Mouse (Mus musculus): ENCODE results near the gene Trip10.
"Not testable (repeated sequence)": the region's sequence is repeated elsewhere in the genome, so short reads cannot be mapped to it uniquely, and the experiment has no call there.

The Trip10 gene

DNA sequence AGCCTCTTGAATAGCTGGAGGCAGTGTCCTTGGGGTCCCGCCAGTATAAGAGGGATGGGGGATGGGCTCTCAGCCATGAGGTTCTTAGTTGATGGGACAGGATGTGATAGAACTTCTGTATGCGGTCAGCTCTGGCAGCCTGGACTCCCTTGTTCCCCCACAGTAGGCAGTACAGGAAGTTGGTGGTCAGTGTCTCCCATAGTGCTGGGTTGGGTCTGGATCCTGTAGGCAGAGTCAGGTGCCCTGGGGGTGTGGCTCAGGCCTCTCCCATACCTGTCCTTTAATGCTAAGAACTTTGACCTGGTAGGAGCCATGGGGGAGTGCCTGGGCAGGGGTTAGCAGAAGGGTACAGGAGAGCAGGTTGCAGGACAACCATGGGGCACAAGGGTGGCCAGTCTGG lies 14.9 kb downstream of the Trip10 start:
- no peak for DNase-seq (ENCODE audit: low spot score in 2 of 2)

DNA sequence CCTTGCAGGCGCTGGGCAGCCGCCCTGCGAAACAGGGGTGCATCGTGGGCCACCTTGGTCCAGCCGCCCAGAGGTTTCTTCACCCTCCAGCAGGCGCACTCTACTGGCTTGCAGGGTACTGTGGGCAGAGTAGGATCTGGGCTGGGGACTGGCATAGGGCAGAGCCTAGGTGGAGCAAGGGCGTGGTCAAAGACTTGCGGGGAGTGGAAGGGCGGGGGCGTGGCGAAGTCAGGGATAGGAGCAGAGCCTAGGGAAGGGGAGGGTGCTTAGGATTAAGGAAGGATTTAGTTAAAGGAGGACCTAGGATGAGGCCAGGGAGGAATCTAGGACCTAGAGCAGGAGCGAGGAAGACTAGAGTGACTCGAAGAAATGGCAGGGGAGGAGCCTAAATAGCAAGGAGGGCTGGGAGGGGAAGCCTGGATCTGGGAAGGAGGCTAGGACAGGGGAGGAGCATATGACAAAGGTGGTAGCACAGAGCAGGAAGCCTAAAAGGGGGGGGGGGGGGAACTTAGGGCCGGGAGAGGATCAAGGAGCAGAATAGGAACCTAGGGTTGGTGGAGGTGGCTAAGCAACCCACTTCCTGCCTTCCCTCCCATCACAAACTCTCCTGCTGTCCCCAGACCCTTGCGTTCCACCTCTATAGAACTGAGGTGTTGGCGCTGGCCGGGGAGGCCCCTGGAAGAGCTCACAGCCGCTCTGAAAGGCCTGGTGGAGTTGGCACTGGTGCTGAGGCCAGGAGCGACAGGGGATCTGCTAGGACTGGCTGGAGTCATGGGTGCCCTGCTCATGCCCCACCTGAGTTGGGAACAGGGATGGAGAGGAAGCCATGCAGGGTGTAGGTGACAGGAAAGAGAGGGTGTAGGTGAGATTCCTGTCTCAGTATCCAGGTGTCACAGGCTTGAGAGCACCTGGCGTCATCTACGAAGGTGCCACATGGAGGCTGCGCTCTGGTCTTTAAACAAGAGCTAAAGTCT lies 16.0 kb downstream of the Trip10 start:
- DNase-seq (ENCODE audit: low spot score in 2 of 2) = peak in 1 of 2 experiments; percentile 42

DNA sequence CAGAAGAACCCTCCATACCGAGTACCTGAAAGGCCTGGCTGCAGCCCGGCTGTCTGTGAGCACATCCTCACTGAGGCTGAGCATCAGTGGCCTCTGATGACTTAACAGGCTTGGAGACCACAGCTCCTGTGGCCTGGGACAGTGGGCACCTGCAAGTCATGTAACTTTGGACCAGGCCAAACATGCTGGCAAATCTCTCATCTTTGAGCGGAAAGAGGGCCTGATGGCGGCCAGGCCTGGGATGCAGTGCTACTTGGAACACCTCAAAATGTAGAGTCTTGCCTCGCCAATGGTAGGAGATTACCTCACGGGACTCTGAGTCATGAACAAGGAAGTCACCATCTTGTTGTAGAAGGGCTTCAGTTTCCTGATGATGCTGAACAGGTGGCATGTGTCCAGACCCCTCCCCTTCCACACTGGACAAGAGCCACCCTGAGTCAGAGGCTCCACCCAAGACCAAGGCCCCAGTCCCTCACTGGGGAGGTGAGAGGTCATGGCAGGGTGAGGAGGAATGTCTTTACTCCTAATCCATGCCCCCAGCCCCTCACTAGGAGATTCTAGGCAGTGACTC lies 18.4 kb downstream of the Trip10 start:
- no peak for DNase-seq (ENCODE audit: low spot score in 2 of 2)

DNA sequence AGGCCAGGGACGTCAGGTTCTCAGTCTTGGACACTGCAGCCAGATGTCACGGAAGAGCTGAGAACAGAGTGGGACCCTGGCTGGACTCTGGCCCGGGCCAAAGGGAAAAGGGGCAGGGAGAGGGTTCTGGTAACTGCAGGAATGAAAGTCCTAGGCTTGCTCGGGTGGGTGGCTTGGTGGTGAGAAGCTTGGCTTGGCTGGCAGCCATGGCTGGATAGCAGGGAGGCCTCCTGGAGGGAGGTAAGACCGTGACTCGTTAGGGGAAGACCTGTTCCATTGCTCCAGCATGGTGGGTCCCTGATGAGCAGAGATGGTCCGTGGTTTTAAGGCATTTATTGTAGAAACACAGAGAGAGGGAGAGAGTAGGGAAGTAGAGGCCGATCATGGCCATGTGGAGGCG lies 22.0 kb downstream of the Trip10 start:
- DNase-seq (ENCODE audit: low spot score in 2 of 2) = no peak

DNA sequence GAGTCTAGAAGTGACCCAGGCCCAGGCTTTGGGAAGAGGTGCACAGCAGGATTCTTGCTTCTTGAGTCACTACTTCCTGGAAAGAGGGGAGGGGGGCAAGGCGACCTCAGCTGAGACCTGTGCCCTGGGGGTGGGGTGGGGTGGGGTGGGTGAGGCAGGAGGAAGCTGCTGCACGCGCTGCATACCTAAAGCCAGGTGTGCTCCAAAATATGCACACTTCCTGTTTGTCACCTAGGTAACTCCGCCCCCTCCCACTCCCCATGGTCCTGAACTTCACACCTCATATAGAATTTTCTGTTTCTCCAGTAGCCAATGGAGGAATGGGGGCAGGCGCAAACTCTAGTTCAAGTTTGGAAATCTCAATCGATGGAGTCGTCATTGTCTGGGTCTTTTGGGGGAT lies 24.6 kb downstream of the Trip10 start:
- DNase-seq (ENCODE audit: low spot score in 2 of 2) = no peak

DNA sequence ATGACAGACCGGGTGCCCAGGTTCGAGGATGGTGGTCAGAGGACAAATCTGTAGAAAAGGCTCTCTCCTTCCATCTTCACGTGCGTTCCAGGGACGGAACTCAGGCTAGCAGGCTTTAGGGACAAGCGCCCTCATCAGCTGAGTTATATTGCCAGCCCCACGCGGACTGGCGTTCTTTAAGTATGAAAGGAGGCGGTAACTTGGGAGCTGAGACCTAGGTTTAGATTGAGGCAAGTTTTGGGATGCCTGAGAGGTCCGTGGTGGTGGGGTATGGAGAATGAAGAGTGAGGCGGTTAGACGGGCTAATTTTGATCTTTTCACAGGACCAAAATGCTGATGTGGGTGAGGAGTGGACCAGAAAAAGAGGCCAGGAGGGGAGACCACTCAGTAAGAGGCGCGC lies 25.4 kb downstream of the Trip10 start:
- DNase-seq (ENCODE audit: low spot score in 2 of 2) = no peak

DNA sequence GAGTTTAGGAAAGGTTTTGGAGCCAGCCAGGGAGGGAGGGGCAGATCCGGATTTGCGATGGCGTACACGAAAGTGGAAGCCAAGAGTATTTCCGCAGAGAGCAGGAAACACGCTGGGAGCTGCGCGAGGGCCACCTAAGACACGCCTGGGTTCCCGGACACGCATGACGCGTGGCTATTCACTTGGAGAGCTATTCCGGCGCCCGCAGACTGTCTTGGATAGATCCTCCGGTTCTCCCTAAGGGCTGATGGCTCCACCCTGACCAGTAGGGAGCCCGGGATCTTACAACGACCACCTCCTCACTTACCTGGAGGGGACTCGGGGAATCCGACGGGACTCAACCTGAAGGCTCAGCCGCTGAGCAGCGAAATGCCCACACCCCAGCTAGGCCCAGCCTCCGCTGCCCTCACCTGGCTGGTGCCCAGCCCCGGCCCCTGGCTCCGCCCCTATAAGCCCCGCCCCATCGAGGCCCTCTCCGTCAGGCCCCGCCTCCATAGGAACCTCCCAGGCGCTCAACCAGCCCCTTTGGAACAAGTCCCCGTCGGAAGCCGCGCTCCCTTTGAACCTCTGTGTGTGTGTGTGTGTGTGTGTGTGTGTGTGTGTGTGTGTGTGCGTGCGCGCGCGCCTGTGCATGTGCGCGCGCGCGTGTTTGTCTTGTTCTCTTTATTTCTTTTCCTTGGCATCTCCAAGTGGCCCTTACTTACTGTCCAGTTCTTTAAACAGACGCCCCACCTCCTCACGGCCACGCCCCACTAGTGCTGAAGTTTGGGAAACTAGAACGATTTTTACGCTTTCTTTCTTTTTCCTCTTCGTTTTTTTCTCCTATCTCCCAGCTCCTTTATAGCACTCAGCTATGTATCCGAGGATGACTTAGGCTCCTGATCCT lies 26.1 kb downstream of the Trip10 start:
- DNase-seq (ENCODE audit: low spot score in 2 of 2) = peak in 1 of 2 experiments; percentile 60

DNA sequence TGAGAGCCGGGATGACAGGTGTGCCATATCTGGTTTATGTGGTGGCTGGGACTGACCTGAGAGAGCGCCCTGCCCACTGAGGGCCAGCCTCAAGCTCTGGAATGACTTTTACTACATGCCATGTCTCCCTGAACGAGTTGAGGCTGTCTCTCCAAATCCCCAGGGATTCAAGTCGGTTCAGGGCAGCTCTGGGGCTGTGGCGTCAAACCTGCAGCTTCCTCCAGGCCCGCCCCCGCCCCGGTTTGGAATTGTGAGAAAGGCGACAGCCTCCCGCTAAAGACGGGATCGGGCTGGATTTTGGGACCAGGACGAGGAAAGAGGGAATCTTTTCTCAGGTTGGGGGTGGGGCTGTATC lies 26.7 kb downstream of the Trip10 start:
- DNase-seq (ENCODE audit: low spot score in 2 of 2) = no peak

DNA sequence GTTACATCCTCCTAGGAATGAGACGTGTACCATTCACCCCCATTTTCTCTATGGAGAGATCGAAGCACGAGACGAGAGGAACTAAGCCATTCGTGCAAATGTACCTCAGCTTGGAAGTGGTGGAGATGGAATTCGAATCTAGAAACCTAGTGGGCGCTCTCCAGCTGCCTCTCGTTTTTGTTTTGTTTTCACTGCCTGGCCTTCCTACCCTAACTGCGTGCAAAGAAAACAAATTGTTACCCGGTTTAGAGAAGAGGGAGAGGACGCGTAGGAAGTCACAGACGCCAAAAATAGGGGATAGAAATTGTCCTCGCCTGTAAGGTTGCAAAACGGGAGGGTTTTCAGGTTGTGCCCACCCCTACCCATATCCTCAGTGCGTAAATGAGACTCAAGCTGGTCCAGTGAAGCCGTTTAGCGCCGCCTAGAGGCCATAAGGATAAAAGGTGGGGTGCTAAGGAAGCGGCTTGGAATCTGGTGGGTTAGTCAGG lies 27.4 kb downstream of the Trip10 start:
- peak in 1 of 2 experiments; percentile 80 for DNase-seq (ENCODE audit: low spot score in 2 of 2)

DNA sequence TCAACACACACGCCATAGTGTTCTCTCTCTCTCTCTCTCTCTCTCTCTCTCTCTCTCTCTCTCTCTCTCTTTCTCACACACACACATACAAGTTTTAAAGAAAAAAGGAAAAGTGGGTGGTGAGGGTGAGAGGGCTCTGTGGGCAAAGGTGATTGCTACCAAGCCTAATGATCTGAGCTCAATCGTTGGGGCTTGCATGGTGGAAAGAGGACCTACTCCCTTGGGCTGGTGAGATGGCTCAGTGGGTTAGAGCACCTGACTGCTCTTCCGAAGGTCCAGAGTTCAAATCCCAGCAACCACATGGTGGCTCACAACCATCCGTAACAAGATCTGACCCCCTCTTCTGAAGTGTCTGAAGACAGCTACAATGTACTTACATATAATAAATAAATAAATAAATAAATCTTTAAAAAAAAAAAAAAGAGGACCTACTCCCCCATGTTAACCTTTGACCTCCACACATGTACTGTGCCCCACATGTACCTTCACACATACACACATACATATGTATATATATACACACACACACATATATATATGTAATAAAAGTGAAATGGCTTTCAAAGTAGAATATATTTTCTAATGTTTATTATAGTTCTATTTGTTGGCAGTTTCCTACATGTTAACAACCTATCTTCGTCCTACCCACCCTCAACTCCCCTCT lies 28.5 kb downstream of the Trip10 start:
- DNase-seq (ENCODE audit: low spot score in 2 of 2) = not testable (repeated sequence)

DNA sequence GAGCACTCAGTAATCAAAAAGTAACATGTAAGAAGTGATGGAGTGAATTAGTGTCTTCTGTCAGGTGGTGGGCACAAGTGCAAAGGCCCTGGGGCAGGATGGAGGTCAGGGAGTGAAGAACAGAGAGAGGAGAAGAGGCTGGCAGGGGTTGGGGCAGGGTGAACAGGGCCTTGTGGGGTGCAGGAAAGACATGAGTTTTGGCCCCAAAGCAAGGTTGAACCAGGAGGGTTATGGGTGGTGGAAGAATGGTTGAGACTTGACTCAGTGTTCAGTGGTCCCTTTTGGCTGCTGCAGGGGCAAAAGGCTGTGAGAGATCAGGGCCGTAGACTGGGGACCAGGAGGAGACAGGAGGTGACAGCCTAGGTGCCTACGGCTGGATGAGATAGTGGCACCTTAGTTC lies 29.3 kb downstream of the Trip10 start:
- no peak for DNase-seq (ENCODE audit: low spot score in 2 of 2)

DNA sequence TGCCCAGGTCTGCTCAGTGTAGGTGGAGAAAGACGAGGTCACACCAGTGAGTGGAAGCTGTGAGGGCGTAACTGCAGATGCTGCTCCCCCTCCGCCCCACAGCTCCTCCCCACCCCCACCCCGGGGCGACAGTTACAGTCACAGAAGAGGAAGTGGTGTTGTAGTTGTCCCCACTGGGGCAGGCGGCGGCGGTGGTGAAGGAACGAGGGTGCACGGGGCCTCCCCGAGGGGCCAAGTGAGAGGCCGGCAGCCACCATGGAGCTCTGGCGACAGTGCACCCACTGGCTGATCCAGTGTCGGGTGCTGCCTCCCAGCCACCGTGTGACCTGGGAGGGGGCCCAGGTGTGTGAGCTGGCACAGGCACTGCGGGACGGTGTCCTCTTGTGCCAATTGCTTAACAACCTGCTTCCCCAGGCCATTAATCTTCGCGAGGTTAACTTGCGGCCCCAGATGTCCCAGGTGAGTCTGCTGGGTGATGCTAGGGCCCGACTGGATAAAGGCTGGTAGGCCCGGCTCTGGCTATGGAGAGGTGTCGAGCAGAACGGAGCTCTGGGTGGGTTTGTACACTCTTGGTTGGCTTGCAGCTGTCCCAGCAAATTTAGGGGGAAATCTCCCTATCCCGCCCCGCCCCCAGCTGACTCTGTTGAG lies 29.8 kb downstream of the Trip10 start, which contains the start of gene Vav1:
Gene Vav1, plus strand, starts transcription at position 158 of the 648 bp plus-strand sequence.
- DNase-seq (ENCODE audit: low spot score in 2 of 2) = peak in 1 of 2 experiments; percentile 25

DNA sequence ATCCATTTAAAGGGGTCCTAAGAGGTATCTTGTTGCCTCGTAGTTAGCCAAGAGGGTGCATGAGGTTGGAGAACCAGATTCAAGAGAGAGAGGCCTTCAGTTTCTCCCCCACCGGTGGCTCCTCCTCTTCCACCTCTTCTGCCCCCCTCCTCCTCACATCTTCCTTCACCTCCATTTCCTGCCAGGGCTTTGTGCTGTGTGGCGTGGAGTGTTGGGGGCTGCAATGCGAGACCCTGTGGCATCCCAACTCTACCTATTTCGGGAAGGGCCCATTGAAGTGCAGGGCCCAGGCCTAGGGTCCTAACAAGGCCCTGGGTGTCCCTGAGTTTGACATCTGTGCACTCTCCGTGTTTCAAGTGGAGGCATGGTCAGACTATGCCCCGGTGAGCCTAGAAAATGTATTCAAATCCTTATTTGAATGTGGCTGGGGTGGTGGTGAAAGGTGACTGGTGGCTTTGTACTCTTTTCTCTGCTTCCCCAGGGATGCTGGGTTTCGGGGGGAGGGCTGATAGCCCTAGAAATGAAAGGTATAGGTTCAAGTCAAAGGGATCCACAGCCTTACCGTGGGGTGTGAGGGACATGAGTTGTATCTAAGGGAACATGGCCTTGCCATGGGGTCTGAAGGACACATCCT lies 30.5 kb downstream of the Trip10 start:
- DNase-seq (ENCODE audit: low spot score in 2 of 2) = no peak

DNA sequence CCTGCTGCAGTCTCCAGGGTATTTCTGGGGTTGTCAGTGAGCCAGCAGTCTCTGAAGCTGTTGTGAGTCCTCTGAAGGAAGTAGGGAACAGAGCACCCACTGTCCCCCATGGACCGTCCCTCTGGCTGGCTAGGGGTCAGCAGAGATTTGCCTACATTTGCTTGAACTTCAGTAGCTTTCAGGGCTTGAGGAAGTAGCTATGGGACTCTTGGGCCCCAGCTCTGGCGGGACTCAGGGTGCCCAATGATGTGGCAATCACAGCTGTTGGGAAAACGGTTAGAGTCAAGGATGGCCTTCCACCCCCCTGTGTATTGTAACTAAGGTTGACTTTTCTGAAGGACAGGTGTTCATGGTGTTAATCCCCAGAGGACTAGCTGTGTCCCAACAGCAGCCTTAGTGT lies 31.2 kb downstream of the Trip10 start:
- DNase-seq (ENCODE audit: low spot score in 2 of 2) = no peak

DNA sequence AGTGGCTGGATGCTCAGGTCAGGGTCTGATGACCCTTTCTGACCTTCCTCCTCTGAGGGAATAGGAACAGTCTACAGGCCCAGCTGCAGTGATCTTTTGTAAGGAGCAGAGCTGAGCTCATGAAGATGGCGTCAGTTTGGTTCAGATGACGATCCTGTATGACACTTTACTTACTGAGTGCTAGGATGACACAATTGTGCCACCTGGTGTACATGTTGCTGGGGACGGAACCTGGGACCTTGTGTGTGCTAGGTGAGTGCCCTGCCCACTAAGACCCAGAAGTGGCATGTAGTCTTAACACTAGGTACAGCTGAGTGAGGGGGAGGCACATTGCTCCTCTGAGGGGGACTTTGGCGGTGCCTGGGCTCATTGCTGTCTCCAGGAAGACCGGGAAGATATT lies 34.7 kb downstream of the Trip10 start:
- DNase-seq (ENCODE audit: low spot score in 2 of 2) = no peak

DNA sequence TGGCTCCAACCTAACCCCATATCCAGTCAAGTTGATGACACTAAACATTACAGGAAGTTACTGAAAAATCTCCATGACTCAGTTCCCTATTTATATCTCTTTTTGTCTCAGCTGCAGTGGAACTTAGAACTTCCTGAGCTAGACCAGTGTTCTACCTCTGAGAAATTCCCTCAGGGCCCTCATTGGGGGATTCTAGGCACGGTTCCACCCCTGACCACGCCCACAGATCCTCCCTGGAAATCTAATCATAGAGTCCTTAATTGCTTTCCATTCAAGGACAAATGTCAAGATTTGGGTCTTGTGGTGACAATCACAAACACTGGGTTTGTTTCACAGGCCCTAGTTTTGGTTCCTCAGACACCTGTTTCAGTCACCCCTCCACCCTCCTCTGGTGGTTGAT lies 35.8 kb downstream of the Trip10 start:
- no peak for DNase-seq (ENCODE audit: low spot score in 2 of 2)

DNA sequence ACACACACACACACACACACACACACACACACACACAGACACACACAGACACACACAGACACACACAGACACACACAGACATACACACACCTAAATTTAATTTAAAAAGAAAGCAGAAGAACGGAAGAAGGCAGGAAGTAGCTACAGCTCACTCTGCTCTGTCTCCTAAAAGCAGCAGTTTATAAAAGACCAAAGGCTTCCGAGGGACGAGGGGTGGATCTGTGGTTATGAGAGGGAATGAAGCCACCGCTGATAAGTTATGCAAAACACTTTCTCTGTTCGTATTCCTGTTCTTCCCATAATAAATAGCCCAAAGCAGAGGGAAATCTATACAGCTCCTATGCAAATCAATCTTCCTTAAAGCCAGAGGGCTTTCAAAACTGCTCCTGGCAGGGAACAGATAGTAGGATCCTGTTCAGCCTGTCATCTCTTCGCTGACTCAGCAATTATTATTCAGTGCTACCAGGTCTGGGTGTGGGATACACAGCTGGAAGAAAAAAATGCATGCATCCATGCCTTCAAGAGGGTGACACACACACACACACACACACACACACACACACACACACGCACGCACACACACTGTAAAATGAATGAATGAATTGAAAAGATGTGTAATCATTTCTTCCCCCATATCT lies 37.6 kb downstream of the Trip10 start:
- DNase-seq (ENCODE audit: low spot score in 2 of 2) = no peak

DNA sequence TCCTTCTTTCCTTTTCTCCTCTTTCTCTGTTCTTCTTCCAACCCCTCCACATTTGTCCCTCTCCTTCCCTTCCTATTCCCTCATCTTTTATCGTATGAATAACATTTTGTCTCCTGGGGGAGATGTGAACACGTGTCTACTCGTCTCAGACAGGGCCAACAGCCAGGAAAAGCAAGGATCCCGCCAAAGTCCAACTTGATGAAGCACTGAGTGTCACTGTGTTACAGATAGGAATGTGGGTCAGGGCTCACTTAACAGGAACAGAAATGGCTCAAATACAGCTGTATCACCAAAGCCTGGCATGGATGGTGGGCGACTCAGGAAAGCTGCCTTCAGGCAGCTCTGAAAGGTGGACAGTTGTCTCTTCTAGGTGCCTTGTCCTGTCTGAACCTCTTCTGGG lies 40.0 kb downstream of the Trip10 start:
- DNase-seq (ENCODE audit: low spot score in 2 of 2) = no peak

DNA sequence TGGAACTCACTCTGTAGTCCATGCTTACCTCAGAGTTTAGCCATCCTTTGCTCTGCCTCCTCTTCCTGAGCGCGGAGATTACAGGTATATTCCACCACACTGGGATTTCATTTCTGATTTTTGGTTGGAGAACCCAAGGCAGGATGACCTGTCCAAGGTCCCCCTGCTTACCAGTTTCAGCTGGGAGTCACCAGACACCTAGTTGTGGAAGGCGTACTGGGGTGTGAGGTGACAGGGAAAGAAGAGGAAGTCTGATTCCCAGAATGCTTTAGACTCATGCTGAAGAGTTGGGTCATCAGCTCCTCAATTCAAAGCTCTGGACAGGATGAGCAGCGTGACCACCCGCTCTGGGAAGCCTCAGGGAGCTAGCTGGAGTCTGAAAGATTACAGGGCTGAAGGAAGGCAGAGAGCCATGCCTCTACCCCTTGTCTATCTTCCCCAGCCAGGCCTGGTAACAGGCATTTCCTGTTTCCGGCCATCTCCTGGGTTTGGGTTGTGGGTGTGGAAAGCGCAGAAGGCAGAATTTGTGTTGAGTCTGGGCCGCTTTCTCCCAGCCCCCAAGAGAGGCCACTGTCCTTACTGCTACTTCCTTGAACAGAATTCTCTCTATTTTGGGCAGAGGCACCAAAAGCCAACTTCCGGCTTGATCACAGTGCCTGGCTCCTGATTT lies 40.9 kb downstream of the Trip10 start:
- peak in 1 of 2 experiments; percentile 37 for DNase-seq (ENCODE audit: low spot score in 2 of 2)
